Mouse (Mus musculus): ENCODE data around the gene Cyp26a1. TPM values are rescaled to one million over a fixed set of nuclear protein-coding genes. Genes with fewer than 3 reads are reported as not detected.

The Cyp26a1 gene
- polyA plus RNA-seq, 1 experiment = 5.3 TPM

DNA sequence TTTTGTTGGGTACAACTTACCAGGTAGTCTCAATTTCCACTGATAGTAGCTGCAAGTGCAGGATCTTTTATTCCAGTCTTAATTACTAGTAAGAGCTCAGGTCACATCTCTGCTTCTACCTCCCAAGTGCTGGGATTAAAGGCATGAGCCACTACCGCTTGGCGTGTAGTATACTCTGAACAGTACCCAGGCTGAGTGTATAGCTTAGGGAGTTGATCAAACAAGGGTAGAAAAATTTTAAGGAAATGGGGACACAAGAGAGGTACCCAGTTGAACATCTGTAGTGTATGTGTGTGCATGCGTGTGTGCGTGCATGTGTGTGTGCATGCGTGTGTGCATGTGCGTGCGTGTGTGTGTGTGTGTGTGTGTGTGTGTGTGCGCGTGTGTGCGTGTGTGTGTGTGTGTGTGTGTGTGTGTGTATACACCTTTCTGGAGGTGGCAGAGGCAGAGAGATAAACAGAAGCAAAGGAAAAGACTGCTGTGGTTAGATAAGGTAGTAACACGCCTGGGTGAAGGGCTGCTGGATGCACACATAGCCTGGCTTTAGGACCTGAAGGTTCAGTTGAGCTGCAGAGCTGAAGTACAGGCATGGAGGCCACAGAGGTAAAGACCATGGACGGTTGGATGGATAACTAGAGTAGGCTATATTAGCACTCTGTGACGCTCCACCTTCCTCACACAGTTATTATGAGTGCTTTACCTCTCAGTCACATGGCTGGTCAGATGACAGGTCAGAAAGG lies 29.6 kb upstream of the Cyp26a1 start:
- TF ChIP-seq CTCF (IDR thresholded peaks at IDR 0.05; ENCODE audit: low read depth, low read length) (no peak), EP300 (IDR thresholded peaks at IDR 0.05; ENCODE audit: insufficient read depth, low read depth, low read length) (no peak), POLR2A (IDR thresholded peaks at IDR 0.05; ENCODE audit: insufficient read depth, low read length) (no peak)
- Histone ChIP-seq H3K27me3 (ENCODE audit: control insufficient read depth, insufficient read depth, low read length, poor library complexity, severe bottlenecking) (no peaks in the 10 kb centered on the region), H3K4me1 (ENCODE audit: control insufficient read depth, insufficient read depth, low read length) (no peaks in the 10 kb centered on the region), H3K9me3 (replicated peaks; ENCODE audit: control insufficient read depth, insufficient read depth, low read length, poor library complexity, severe bottlenecking) (no peaks in the 10 kb centered on the region), H3K36me3 (ENCODE audit: control insufficient read depth, insufficient read depth, low read length, poor library complexity, severe bottlenecking) (no peaks in the 10 kb centered on the region), H3K4me3 (ENCODE audit: low read depth, low read length) (no peak overlapping the region), H3K9ac (ENCODE audit: low read depth, poor library complexity, severe bottlenecking) (no peak overlapping the region), H3K27ac (ENCODE audit: insufficient read depth, low read length) (no peak overlapping the region)

GRCm38 (mm10) chr19:37668657-37669056 lies 28.9 kb upstream of the Cyp26a1 start:
- no peak overlapping the region for H3K27ac ChIP-seq (ENCODE audit: insufficient read depth, low read length)
- H3K4me3 ChIP-seq (ENCODE audit: low read depth, low read length) = no peak overlapping the region
- no peaks in the 10 kb centered on the region for H3K27me3 ChIP-seq (ENCODE audit: control insufficient read depth, insufficient read depth, low read length, poor library complexity, severe bottlenecking)
- H3K9me3 ChIP-seq (replicated peaks; ENCODE audit: control insufficient read depth, insufficient read depth, low read length, poor library complexity, severe bottlenecking) = no peaks in the 10 kb centered on the region
- H3K9ac ChIP-seq (ENCODE audit: low read depth, poor library complexity, severe bottlenecking) = no peak overlapping the region
- no peak for TF ChIP-seq POLR2A (IDR thresholded peaks at IDR 0.05; ENCODE audit: insufficient read depth, low read length)
- no peak for TF ChIP-seq CTCF (IDR thresholded peaks at IDR 0.05; ENCODE audit: low read depth, low read length)
- no peaks in the 10 kb centered on the region for H3K36me3 ChIP-seq (ENCODE audit: control insufficient read depth, insufficient read depth, low read length, poor library complexity, severe bottlenecking)
- H3K4me1 ChIP-seq (ENCODE audit: control insufficient read depth, insufficient read depth, low read length) = no peaks in the 10 kb centered on the region

- Histone ChIP-seq H3K9ac (ENCODE audit: low read depth, poor library complexity, severe bottlenecking) (no peak overlapping the region), H3K4me1 (ENCODE audit: control insufficient read depth, insufficient read depth, low read length) (no peaks in the 10 kb centered on the region)
Observed at GRCm38 (mm10) chr19:37669486-37669885, 28.1 kb upstream of the Cyp26a1 start.

DNA sequence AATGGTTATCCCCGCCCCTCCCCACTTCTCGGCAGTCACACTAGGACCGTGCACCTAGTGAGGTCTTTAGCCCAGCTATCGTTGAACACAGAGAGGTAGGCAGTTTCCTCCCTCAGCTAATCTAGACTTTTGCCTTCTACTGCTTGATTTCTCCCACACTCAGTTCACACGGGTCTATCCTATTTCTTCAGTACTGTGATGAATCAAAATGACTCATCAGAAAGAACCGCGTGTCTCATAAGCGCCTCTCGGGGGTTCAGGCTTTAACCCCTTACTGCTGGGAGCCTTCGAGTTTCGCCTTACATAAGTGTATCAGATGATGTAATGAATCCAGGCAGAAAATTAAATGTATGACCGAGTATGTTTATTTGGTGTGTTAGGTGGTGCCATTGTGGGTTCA lies 24.2 kb upstream of the Cyp26a1 start:
- Histone ChIP-seq H3K27ac (ENCODE audit: insufficient read depth, low read length) (no peak overlapping the region), H3K27me3 (ENCODE audit: control insufficient read depth, insufficient read depth, low read length, poor library complexity, severe bottlenecking) (no peaks in the 10 kb centered on the region), H3K4me1 (ENCODE audit: control insufficient read depth, insufficient read depth, low read length) (no peaks in the 10 kb centered on the region)

More at GRCm38 (mm10) chr19:37669486-37669885, 28.1 kb upstream of the Cyp26a1 start:
- no peak overlapping the region for H3K27ac ChIP-seq (ENCODE audit: insufficient read depth, low read length)
- H3K4me3 ChIP-seq (ENCODE audit: low read depth, low read length) = no peak overlapping the region
- no peaks in the 10 kb centered on the region for H3K36me3 ChIP-seq (ENCODE audit: control insufficient read depth, insufficient read depth, low read length, poor library complexity, severe bottlenecking)
- no peaks in the 10 kb centered on the region for H3K9me3 ChIP-seq (replicated peaks; ENCODE audit: control insufficient read depth, insufficient read depth, low read length, poor library complexity, severe bottlenecking)
- H3K27me3 ChIP-seq (ENCODE audit: control insufficient read depth, insufficient read depth, low read length, poor library complexity, severe bottlenecking) = no peaks in the 10 kb centered on the region
- TF ChIP-seq CTCF (IDR thresholded peaks at IDR 0.05; ENCODE audit: low read depth, low read length) = no peak
- no peak for TF ChIP-seq EP300 (IDR thresholded peaks at IDR 0.05; ENCODE audit: insufficient read depth, low read depth, low read length)
- no peak for TF ChIP-seq POLR2A (IDR thresholded peaks at IDR 0.05; ENCODE audit: insufficient read depth, low read length)

DNA sequence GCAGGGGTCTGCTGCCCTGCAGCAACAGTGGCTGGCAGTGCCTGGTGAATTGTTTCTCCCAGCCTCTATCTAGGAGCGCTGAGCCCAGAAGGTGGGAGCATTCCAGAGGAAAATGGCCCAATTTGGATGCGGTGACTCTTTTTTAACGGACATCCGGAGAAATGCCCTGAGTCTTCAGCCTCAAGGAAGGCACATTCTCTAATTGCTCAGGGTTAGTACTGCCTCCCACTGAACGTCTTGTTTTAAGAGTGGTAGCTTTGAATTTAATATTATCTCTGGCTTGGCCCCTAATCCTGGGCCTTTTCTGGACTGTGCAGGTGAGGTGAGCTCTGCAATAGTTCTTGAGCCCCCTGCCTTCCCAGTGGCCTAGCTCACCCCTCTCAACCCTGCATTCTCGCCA lies 12.3 kb upstream of the Cyp26a1 start, which contains the start of gene Cyp26c1:
Gene Cyp26c1, plus strand, starts transcription at position 301 of the 400 bp plus-strand sequence.
- Histone ChIP-seq H3K27ac (ENCODE audit: insufficient read depth, low read length) (no peak within 1 kb of the TSS), H3K27me3 (ENCODE audit: control insufficient read depth, insufficient read depth, low read length, poor library complexity, severe bottlenecking) (no peaks in the 10 kb centered on the region), H3K9me3 (replicated peaks; ENCODE audit: control insufficient read depth, insufficient read depth, low read length, poor library complexity, severe bottlenecking) (no peaks in the 10 kb centered on the region), H3K36me3 (ENCODE audit: control insufficient read depth, insufficient read depth, low read length, poor library complexity, severe bottlenecking) (no peaks in the 10 kb centered on the region), H3K9ac (ENCODE audit: low read depth, poor library complexity, severe bottlenecking) (peak within 1 kb of the TSS; percentile 11; the same call in 1 of the 2 replicates), H3K4me1 (ENCODE audit: control insufficient read depth, insufficient read depth, low read length) (no peaks in the 10 kb centered on the region), H3K4me3 (ENCODE audit: low read depth, low read length) (peak within 1 kb of the TSS; percentile 60)
- TF ChIP-seq EP300 (IDR thresholded peaks at IDR 0.05; ENCODE audit: insufficient read depth, low read depth, low read length) (no peak), POLR2A (IDR thresholded peaks at IDR 0.05; ENCODE audit: insufficient read depth, low read length) (no peak), CTCF (IDR thresholded peaks at IDR 0.05; ENCODE audit: low read depth, low read length) (no peak)

More for the DNA sequence above, 24.2 kb upstream of the Cyp26a1 start:
- no peak overlapping the region for H3K9ac ChIP-seq (ENCODE audit: low read depth, poor library complexity, severe bottlenecking)
- H3K4me3 ChIP-seq (ENCODE audit: low read depth, low read length) = no peak overlapping the region
- no peak for TF ChIP-seq CTCF (IDR thresholded peaks at IDR 0.05; ENCODE audit: low read depth, low read length)
- TF ChIP-seq EP300 (IDR thresholded peaks at IDR 0.05; ENCODE audit: insufficient read depth, low read depth, low read length) = no peak
- TF ChIP-seq POLR2A (IDR thresholded peaks at IDR 0.05; ENCODE audit: insufficient read depth, low read length) = no peak
- no peaks in the 10 kb centered on the region for H3K36me3 ChIP-seq (ENCODE audit: control insufficient read depth, insufficient read depth, low read length, poor library complexity, severe bottlenecking)
- no peaks in the 10 kb centered on the region for H3K9me3 ChIP-seq (replicated peaks; ENCODE audit: control insufficient read depth, insufficient read depth, low read length, poor library complexity, severe bottlenecking)

GRCm38 (mm10) chr19:37686347-37686746 lies 11.3 kb upstream of the Cyp26a1 start:
- no peak for TF ChIP-seq POLR2A (IDR thresholded peaks at IDR 0.05; ENCODE audit: insufficient read depth, low read length)
- no peak for TF ChIP-seq CTCF (IDR thresholded peaks at IDR 0.05; ENCODE audit: low read depth, low read length)
- TF ChIP-seq EP300 (IDR thresholded peaks at IDR 0.05; ENCODE audit: insufficient read depth, low read depth, low read length) = no peak

More at GRCm38 (mm10) chr19:37686347-37686746, 11.3 kb upstream of the Cyp26a1 start:
- Histone ChIP-seq H3K36me3 (ENCODE audit: control insufficient read depth, insufficient read depth, low read length, poor library complexity, severe bottlenecking) (no peaks in the 10 kb centered on the region), H3K27ac (ENCODE audit: insufficient read depth, low read length) (no peak overlapping the region), H3K4me1 (ENCODE audit: control insufficient read depth, insufficient read depth, low read length) (no peaks in the 10 kb centered on the region), H3K9ac (ENCODE audit: low read depth, poor library complexity, severe bottlenecking) (peak overlapping the region; percentile 11; the same call in 1 of the 2 replicates), H3K9me3 (replicated peaks; ENCODE audit: control insufficient read depth, insufficient read depth, low read length, poor library complexity, severe bottlenecking) (no peaks in the 10 kb centered on the region), H3K27me3 (ENCODE audit: control insufficient read depth, insufficient read depth, low read length, poor library complexity, severe bottlenecking) (no peaks in the 10 kb centered on the region), H3K4me3 (ENCODE audit: low read depth, low read length) (peak overlapping the region; percentile 60)
